Mouse (Mus musculus) heart, embryonic 16.5 days (tissue): ENCODE results near the gene Rfx3. TPM values are rescaled to one million over a fixed set of nuclear protein-coding genes. Genes with fewer than 3 reads are reported as not detected.

Experiments
- ATAC-seq: fragments of 200-750 bp; cut with Nextera tagmentation; replicated peaks from 2 replicates; pipeline ENCODE4 v1.8.0; 2017; ENCODE audit warnings: moderate number of reproducible peaks; ENCODE audit not compliant: insufficient read depth, low FRiP score; ENCODE audit errors: extremely low read depth
- H3K27ac ChIP-seq: fragments of 300-500 bp; sonication (generic); 2 replicates; pipeline ENCODE4 v1.5.1; 2014; ENCODE audit warnings: mild to moderate bottlenecking, low read length, control low read depth, moderate library complexity
- H3K27me3 ChIP-seq: fragments of 300-500 bp; sonication (generic); 2 replicates; pipeline ENCODE4 v1.6.1; 2014; ENCODE audit warnings: low read length, mixed read lengths; ENCODE audit not compliant: control insufficient read depth, insufficient read depth
- H3K36me3 ChIP-seq: fragments of 300-500 bp; sonication (generic); 2 replicates; pipeline ENCODE4 v1.6.1; 2014; ENCODE audit not compliant: control insufficient read depth, insufficient read depth
- H3K4me1 ChIP-seq: fragments of 300-500 bp; sonication (generic); 2 replicates; pipeline ENCODE4 v1.6.1; 2014; ENCODE audit warnings: low read length, mixed read lengths; ENCODE audit not compliant: control insufficient read depth, insufficient read depth
- H3K4me2 ChIP-seq: fragments of 300-500 bp; sonication (generic); 2 replicates; pipeline ENCODE4 v1.6.1; 2014; ENCODE audit warnings: low read depth, mild to moderate bottlenecking, control low read depth, low read length
- H3K4me3 ChIP-seq: fragments of 300-500 bp; sonication (generic); 2 replicates; pipeline ENCODE4 v1.5.1; 2014; ENCODE audit warnings: mild to moderate bottlenecking, control low read depth, low read length
- H3K9ac ChIP-seq: fragments of 300-500 bp; sonication (generic); 2 replicates; pipeline ENCODE4 v1.6.1; 2014; ENCODE audit warnings: low read length, control low read depth
- H3K9me3 ChIP-seq: fragments of 300-500 bp; sonication (generic); replicated peaks from 2 replicates; pipeline ENCODE4 v1.6.1; 2016; ENCODE audit warnings: low read length; ENCODE audit not compliant: control insufficient read depth
- WGBS: fragments of 180-500 bp; shearing (Covaris S2); extraction: QIAGEN DNeasy Blood & Tissue Kit; methylation state at CpG from one replicate; pipeline ENCODE4 v1.1.7; 2014; 5-methylcytosine and 5-hydroxymethylcytosine counted together
- polyA plus RNA-seq: library from polyadenylated mRNA; unstranded; fragments of >200 nt; fragmentation: Nextera tagmentation; extraction: Ambion mirVana; gene quantifications from 2 replicates; pipeline ENCODE4 v1.2.1, GENCODE M21; 2015

Gene Rfx3
- polyA plus RNA-seq, 1 experiment from 2014 or later, result 7.1 TPM

DNA sequence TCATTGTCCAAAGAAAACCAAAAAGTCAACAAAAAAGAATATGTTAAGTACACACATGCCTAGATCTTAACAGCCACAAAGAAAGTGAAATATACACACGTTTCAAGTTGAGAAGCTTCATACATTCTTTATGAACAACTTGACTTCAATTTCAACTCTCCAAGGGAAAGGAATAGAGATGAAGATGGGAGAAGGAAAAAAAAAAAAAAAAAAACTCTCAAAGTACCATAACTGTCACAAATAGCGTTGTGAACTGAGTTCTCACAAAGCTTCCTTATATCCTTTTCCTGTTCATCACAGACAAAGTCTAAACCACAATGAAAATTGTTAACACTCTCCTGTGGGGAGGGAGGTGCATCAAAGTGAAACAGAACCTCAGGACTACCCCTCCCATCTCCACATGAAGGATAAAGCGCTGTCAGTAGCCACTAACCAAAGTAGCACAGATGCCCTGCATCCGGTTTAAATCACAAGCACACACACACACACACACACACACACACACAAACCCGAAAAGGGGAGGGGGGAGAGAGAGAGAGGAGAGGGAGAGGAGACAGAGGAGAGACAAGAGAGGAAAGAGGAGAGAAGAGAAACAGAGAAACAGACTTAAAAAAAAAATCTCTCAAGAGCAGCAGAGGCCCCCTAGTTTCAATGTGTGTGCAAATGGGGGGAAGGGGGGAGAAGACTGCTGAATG is 1.2 kb downstream of the Rfx3 start:
- Histone ChIP-seq H3K4me2 (peak overlapping the region; percentile 70), H3K27ac (peak overlapping the region; percentile 100), H3K9ac (peak overlapping the region; percentile 91), H3K27me3 (no peaks in the 10 kb centered on the region), H3K36me3 (no peaks in the 10 kb centered on the region), H3K4me1 (peaks cover 5% of the 10 kb centered on the region; the same call in 1 of the 2 replicates), H3K9me3 (no peaks in the 10 kb centered on the region), H3K4me3 (peak overlapping the region; percentile 95)
- no peak for ATAC-seq
- WGBS, result 2% methylated on average over 5 of the region's 5 CpGs

GRCm38 (mm10) chr19:28004190-28004589 is 6.8 kb downstream of the Rfx3 start:
- H3K4me1 ChIP-seq, result peaks cover 10% of the 10 kb centered on the region; the same call in 1 of the 2 replicates
- no peak overlapping the region for H3K4me3 ChIP-seq
- no peak overlapping the region for H3K4me2 ChIP-seq
- peak overlapping the region; percentile 83 for H3K27ac ChIP-seq
- H3K9ac ChIP-seq, result no peak overlapping the region
- no peak for ATAC-seq
- no peaks in the 10 kb centered on the region for H3K27me3 ChIP-seq
- no peaks in the 10 kb centered on the region for H3K36me3 ChIP-seq
- 46% methylated on average over 1 of the region's 1 CpGs for WGBS
- no peaks in the 10 kb centered on the region for H3K9me3 ChIP-seq

DNA sequence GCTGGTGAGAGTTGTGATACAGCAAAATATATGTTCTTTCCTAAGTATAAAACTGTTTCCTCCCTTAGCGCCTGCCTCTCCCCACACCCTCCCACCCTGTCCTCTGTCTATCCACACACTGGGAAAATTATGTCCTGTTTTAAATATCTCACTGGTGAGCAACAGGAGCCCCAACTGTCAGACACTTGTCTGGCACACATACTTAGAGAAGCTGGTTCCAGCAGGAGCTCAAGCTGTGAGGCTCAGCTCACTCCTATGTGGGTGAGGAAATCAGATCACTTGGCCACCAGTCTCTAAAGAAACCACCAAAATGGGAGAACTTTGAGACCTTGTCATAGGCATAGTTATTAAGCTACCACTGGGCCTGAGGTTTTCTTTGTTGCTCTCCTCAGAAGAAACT is 7.5 kb downstream of the Rfx3 start:
- H3K9ac ChIP-seq, result peak overlapping the region; percentile 21; the same call in 1 of the 2 replicates
- H3K4me2 ChIP-seq, result peak overlapping the region; percentile 13; the same call in 1 of the 2 replicates
- H3K36me3 ChIP-seq, result no peaks in the 10 kb centered on the region
- no peak overlapping the region for H3K4me3 ChIP-seq
- ATAC-seq, result peak; percentile 85
- peaks cover 10% of the 10 kb centered on the region; the same call in 1 of the 2 replicates for H3K4me1 ChIP-seq
- H3K27me3 ChIP-seq, result no peaks in the 10 kb centered on the region
- peak overlapping the region; percentile 83 for H3K27ac ChIP-seq
- 42% methylated on average over 1 of the region's 1 CpGs for WGBS
- no peaks in the 10 kb centered on the region for H3K9me3 ChIP-seq

DNA sequence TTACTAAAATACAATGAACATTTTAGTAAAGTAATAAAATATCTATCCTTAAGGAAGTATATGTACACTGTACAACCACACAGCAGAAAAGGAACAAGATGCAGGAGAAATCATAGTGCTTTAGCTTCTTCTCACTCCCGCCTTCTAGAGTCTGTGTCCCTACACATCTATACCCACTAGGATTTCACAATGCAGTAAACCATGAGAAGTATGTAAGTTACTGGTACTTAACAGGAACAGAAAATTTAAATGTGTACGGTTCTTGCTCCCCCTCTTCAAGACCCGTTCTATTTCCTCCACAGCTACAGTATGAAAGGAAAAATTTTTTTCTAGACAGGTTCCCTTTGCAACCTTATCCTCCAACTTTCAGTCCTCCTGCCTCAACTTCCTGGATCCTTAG is 8.3 kb downstream of the Rfx3 start:
- 61% methylated on average over 3 of the region's 3 CpGs for WGBS
- H3K4me3 ChIP-seq, result no peak overlapping the region
- no peak for ATAC-seq
- H3K27ac ChIP-seq, result no peak overlapping the region
- no peak overlapping the region for H3K4me2 ChIP-seq
- H3K36me3 ChIP-seq, result no peaks in the 10 kb centered on the region
- no peaks in the 10 kb centered on the region for H3K9me3 ChIP-seq
- no peaks in the 10 kb centered on the region for H3K27me3 ChIP-seq
- peaks cover 10% of the 10 kb centered on the region; the same call in 1 of the 2 replicates for H3K4me1 ChIP-seq
- H3K9ac ChIP-seq, result no peak overlapping the region

DNA sequence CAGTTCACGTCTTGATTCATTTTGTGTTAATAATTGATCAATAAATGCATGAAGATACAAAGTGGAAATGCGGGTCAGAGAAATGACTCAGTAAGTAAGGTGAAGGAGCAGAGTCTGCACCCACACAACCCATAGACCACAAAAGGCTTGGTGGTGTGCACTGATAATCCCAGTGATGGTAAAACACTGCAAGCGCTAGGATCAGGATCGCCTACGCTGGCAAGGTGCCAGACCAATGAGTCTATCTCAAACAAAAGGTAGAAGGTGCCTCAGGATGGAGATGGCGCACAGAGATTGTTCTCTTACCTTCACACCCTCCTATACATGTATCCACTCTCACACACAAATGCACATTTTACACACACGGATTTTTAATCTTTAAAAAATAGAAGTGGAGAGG is 18.2 kb downstream of the Rfx3 start:
- no peak overlapping the region for H3K4me2 ChIP-seq
- no peak for ATAC-seq
- no peak overlapping the region for H3K9ac ChIP-seq
- no peaks in the 10 kb centered on the region for H3K4me1 ChIP-seq
- H3K36me3 ChIP-seq, result no peaks in the 10 kb centered on the region
- no peak overlapping the region for H3K4me3 ChIP-seq
- 85% methylated on average over 7 of the region's 7 CpGs for WGBS
- no peaks in the 10 kb centered on the region for H3K27me3 ChIP-seq
- H3K9me3 ChIP-seq, result no peaks in the 10 kb centered on the region
- no peak overlapping the region for H3K27ac ChIP-seq

- 90% methylated on average over 3 of the region's 3 CpGs for WGBS
- H3K27me3 ChIP-seq, result no peaks in the 10 kb centered on the region
- H3K27ac ChIP-seq, result no peak overlapping the region
- no peak overlapping the region for H3K4me2 ChIP-seq
- no peak overlapping the region for H3K4me3 ChIP-seq
- H3K9ac ChIP-seq, result no peak overlapping the region
- H3K4me1 ChIP-seq, result no peaks in the 10 kb centered on the region
- H3K9me3 ChIP-seq, result no peaks in the 10 kb centered on the region
- no peaks in the 10 kb centered on the region for H3K36me3 ChIP-seq
- no peak for ATAC-seq
Observed at GRCm38 (mm10) chr19:27988746-27989145, 22.2 kb downstream of the Rfx3 start.

GRCm38 (mm10) chr19:27967590-27967989 is 43.4 kb downstream of the Rfx3 start:
- no peaks in the 10 kb centered on the region for H3K9me3 ChIP-seq
- WGBS, result 80% methylated on average over 3 of the region's 3 CpGs
- no peaks in the 10 kb centered on the region for H3K4me1 ChIP-seq
- no peak for ATAC-seq
- no peak overlapping the region for H3K27ac ChIP-seq
- H3K4me3 ChIP-seq, result no peak overlapping the region
- H3K27me3 ChIP-seq, result no peaks in the 10 kb centered on the region
- no peaks in the 10 kb centered on the region for H3K36me3 ChIP-seq
- no peak overlapping the region for H3K9ac ChIP-seq
- no peak overlapping the region for H3K4me2 ChIP-seq

DNA sequence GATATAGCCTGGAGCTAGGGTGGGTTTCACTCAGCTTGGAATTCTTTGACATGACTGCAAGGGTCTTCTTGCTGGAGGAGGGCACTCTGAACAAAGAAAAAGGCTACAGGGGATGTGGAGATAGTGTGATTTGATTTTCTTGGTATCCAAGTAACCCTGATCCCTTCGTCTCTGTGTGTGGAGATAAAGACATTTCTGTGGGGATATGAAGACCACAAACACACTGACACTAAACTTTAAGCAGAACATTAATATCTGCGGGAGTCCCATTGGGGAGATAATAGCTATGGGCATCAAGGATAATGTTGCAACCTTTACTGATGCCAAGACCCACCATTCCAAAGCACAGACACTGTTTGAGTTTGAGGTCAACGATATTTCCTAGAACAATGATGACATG is 49.7 kb downstream of the Rfx3 start:
- no peak overlapping the region for H3K4me2 ChIP-seq
- no peak overlapping the region for H3K4me3 ChIP-seq
- H3K27me3 ChIP-seq, result no peaks in the 10 kb centered on the region
- WGBS, result 82% methylated on average over 3 of the region's 3 CpGs
- H3K9me3 ChIP-seq, result no peaks in the 10 kb centered on the region
- H3K4me1 ChIP-seq, result no peaks in the 10 kb centered on the region
- no peak overlapping the region for H3K27ac ChIP-seq
- H3K36me3 ChIP-seq, result no peaks in the 10 kb centered on the region
- no peak overlapping the region for H3K9ac ChIP-seq
- no peak for ATAC-seq

DNA sequence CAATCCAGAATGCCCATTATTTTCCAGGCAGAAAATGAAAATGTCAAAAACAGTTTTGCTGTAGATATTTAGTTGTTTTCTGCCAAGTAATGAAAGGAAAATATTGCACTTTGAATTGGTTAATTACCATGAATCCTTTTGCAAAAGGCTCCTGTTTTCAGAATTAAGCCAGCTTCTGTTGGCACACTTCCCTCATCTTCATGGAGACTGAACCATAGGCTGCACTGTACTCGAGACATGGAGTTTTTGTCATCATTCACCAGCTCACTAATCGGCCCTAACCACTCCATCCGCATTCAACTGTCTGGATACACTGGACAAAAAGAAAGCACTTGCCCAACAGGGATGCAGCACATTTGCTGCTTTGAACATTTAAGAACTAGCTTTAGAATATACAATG is 75.5 kb downstream of the Rfx3 start:
- no peak overlapping the region for H3K4me3 ChIP-seq
- no peaks in the 10 kb centered on the region for H3K36me3 ChIP-seq
- H3K9me3 ChIP-seq, result no peaks in the 10 kb centered on the region
- no peak overlapping the region for H3K4me2 ChIP-seq
- WGBS, result 60% methylated on average over 3 of the region's 3 CpGs
- no peak for ATAC-seq
- H3K27me3 ChIP-seq, result no peaks in the 10 kb centered on the region
- no peak overlapping the region for H3K27ac ChIP-seq
- no peaks in the 10 kb centered on the region for H3K4me1 ChIP-seq
- no peak overlapping the region for H3K9ac ChIP-seq
